Mouse (Mus musculus) erythroblast, embryonic 14.5 days (primary cell): ENCODE results near the gene Gm20517. TPM values are rescaled to one million over a fixed set of nuclear protein-coding genes. Genes with fewer than 3 reads are reported as not detected.
"Not testable (repeated sequence)": the region's sequence is repeated elsewhere in the genome, so short reads cannot be mapped to it uniquely, and the experiment has no call there.

Experiments used
- H3K27me3 ChIP-seq: 2 replicates; pipeline ENCODE4 v1.6.1; 2012; ENCODE audit warnings: inconsistent platforms; ENCODE audit not compliant: control insufficient read depth
- H3K36me3 ChIP-seq: 2 replicates; pipeline ENCODE4 v1.6.1; 2012; ENCODE audit warnings: mild to moderate bottlenecking, inconsistent platforms; ENCODE audit not compliant: control insufficient read depth
- H3K4me1 ChIP-seq: 2 replicates; pipeline ENCODE4 v1.6.1; 2012; ENCODE audit warnings: inconsistent platforms; ENCODE audit not compliant: control insufficient read depth
- H3K4me3 ChIP-seq: replicated peaks from 2 replicates; pipeline ENCODE3; 2012; ENCODE audit warnings: moderate library complexity, mild to moderate bottlenecking, inconsistent platforms
- H3K9me3 ChIP-seq: 2 replicates; pipeline ENCODE4 v1.6.1; 2012; ENCODE audit warnings: low read length, inconsistent platforms, mixed read lengths; ENCODE audit not compliant: control insufficient read depth
- GATA1 ChIP-seq: IDR thresholded peaks from 2 replicates; pipeline ENCODE4 v1.6.1; 2012; ENCODE audit warnings: low read length, inconsistent platforms, mixed read lengths
- TAL1 ChIP-seq: IDR thresholded peaks from 3 replicates; pipeline ENCODE4 v1.6.1; 2012; ENCODE audit warnings: low read length, inconsistent platforms, mixed read lengths
- polyA plus RNA-seq: library from polyadenylated mRNA; stranded (reverse); fragments of >175 nt; gene quantifications from 2 replicates; pipeline ENCODE4 v1.2.3, GENCODE M21; 2012

The Gm20517 gene
- polyA plus RNA-seq, 1 experiment = 0.65 TPM

DNA sequence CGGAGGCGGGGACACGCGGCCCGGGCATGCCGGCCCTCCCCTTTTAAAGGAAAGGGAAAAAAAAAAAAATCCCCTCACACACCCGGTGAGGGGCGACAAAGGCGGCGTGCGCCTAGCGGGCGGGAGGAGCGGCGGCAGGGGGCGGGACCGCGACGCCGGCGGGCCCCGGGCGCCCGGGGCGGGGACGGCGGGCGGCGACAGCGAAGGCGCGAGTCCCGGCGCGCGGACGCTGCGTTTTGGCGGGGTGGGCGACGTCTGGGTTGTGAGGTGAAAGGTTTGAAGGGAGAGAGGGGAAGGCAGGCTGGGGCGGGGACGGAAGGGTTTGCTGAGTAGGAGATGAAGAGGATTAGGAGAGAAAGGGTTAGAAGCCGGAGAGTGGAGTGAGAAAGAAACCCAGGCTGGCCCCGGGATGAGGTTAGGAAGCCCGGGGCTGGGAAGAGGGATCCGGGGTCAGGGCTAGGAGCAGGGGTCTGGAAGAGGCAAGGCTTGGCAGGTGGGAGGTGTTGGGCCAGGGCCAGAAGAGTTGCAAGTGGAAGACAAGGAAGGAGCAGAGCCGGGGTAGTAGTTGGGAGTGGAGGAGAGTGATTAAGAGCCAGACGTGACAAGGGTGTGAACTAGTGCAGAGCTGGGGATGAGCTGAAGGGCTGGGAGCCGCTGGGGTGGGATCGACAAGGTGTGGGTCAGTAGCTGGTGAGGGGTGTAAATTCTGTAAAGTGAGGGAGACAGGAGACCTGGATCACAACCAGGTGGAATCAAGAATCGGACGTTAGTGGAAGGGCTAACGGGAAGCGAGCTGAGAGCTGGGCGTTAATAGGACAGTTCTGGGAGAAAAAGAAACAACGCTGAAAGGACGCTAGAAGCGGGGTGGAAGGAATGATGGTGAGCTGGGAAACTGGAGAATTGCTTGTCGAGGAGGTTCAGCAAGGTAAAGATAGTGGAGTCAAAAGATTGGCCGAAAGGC lies 18.6 kb downstream of the Gm20517 start:
- Histone ChIP-seq H3K4me1 (peaks cover 60% of the 10 kb centered on the region), H3K4me3 (peak overlapping the region; percentile 87), H3K36me3 (peaks cover 55% of the 10 kb centered on the region), H3K9me3 (peaks cover 4% of the 10 kb centered on the region), H3K27me3 (no peaks in the 10 kb centered on the region)
- no peak for TF ChIP-seq GATA1
- TF ChIP-seq TAL1 = no peak

DNA sequence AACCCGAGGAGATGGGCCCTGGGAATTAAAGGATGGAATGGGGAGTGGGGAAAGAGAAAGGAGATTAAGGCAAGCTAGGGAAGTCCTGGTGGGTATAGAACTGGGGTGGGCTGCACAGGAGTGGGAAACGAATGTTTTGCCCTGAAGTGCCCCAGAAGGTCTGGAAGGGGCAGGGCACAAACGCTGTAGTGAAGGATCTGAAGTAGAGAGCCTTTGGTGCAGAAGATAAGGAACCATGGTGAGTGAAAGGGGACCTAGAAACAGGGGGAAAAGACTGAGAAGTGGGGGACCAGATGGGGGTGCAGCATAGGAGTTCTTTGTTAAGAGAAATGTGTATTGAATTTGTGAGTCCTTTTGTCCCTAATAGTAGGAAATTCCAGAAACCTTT lies 19.3 kb downstream of the Gm20517 start, which contains the start of gene Usp49:
TSS of gene Usp49 (plus strand) at position 13 of the 388 bp plus-strand sequence.
- TF ChIP-seq GATA1 (no peak; the same call in 1 of the 2 replicates), TAL1 (no peak)
- peak within 1 kb of the TSS; percentile 87 for H3K4me3 ChIP-seq
- peaks cover 55% of the 10 kb centered on the region for H3K36me3 ChIP-seq
- peaks cover 60% of the 10 kb centered on the region for H3K4me1 ChIP-seq
- no peaks in the 10 kb centered on the region for H3K27me3 ChIP-seq
- H3K9me3 ChIP-seq = peaks cover 4% of the 10 kb centered on the region

DNA sequence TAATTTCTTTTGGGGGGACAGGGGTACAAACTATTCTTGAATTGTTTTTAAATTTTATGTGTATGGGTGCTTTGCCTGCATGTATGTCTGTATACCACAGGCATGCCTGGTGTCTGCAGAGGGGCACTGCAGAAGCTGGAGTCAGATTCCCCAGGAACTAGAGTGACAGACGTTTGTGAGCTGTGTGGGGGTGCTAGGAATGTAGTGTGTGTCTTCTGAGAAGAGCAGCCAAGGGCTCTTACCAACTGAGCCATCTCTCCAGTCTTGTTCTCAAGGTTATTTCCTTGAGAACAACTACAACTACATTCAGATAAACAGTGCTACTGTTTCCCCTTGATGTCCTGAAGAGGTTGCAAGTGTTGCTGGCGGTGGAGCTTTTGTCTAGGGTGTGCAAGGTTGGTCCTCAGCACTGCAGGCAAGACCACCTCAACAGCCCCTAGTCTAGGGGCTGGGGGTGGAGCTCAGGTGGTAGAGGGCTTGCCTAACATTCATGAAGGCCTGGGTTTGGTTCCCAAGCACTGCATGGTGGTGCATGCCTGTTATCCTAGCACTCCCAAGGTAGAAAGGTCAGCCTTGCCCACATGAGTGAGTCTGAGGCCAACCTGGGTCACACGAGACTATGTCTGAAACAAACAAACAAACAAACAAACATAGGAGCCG lies 20.9 kb downstream of the Gm20517 start:
- no peaks in the 10 kb centered on the region for H3K9me3 ChIP-seq
- no peaks in the 10 kb centered on the region for H3K27me3 ChIP-seq
- H3K4me3 ChIP-seq = peak overlapping the region; percentile 36
- TF ChIP-seq TAL1 = no peak
- TF ChIP-seq GATA1 = no peak
- H3K4me1 ChIP-seq = peaks cover 60% of the 10 kb centered on the region
- peaks cover 55% of the 10 kb centered on the region for H3K36me3 ChIP-seq

DNA sequence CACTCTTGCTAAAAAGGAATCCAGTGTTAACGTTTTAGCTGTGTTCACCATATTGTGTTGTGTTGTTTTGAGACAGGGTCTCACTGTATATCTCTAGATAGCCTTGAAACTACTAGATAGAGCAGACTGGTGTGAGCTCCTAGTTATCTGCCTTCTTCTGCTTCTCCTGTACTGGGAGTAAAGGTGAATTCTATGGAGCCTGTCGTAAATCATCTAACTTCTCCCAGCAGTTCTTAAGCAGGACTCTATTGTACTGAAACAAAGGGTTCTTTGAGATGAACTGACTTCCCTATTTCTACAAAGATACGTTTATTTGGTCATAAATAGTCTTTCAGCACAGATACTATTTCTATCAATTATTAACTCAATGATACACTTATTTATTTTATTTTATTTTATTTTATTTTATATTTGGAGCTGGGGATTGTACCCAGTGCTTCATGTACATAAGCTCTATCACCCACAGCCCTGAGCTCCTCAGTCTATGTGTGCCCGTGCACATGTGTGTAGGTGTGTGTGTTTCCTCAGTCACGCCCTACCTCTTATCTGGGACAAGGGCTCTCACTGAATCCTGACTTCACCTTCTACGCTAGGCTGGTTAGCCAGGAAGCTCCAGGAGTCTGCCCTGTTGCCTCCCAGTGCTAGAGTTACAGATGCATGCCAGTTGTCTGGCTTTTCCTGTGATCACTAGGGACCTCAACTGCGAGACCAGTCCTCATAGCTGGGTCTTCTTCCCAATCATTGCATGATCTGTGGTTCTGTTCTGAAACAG lies 22.8 kb downstream of the Gm20517 start:
- no peaks in the 10 kb centered on the region for H3K9me3 ChIP-seq
- no peak overlapping the region for H3K4me3 ChIP-seq
- H3K4me1 ChIP-seq = peaks cover 44% of the 10 kb centered on the region
- H3K36me3 ChIP-seq = peaks cover 66% of the 10 kb centered on the region
- no peaks in the 10 kb centered on the region for H3K27me3 ChIP-seq
- TF ChIP-seq TAL1 (no peak), GATA1 (no peak)

DNA sequence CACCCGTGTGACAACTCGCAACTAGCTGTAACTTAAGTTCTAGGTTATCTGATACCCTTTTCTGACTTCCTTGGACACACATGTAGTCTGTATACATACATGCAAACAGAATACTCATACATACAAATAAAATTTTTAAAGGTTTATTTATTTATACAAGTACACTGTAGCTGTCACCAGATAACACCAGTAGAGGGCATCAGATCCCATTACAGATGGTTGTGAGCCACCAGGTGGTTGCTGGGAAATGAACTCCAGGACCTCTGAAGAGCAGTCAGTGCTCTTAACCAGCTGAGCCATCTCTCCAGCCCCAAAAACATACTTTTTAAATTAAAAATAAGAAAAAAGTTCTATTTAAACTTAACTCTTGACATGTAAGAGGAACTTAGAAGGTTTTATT lies 31.6 kb downstream of the Gm20517 start:
- H3K36me3 ChIP-seq = peaks cover 52% of the 10 kb centered on the region
- H3K27me3 ChIP-seq = no peaks in the 10 kb centered on the region
- H3K9me3 ChIP-seq = no peaks in the 10 kb centered on the region
- no peak for TF ChIP-seq GATA1
- TF ChIP-seq TAL1 = no peak
- H3K4me3 ChIP-seq = no peak overlapping the region
- peaks cover 19% of the 10 kb centered on the region for H3K4me1 ChIP-seq

DNA sequence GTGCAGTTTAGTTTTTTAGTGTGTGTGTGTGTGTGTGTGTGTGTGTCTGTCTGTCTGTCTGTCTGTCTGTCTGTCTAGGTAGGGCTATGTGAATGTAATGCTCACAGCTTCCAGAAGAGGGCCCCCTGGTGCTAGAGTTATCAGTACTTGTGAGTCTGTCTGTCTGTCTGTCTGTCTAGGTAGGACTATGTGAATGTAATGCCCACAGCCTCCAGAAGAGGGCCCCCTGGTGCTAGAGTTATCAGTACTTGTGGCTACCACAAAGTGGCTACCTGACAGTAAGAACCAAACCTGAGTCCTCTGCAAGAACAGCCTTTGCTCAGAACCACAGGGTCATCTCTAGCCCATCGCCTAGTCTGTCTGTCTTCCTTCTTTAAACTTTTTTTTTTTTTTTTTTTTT lies 35.3 kb downstream of the Gm20517 start:
- Histone ChIP-seq H3K9me3 (no peaks in the 10 kb centered on the region), H3K4me1 (peaks cover 26% of the 10 kb centered on the region), H3K4me3 (no peak overlapping the region), H3K27me3 (no peaks in the 10 kb centered on the region), H3K36me3 (peaks cover 51% of the 10 kb centered on the region)
- TF ChIP-seq GATA1 = no peak
- peak; percentile 8; the same call in 1 of the 3 replicates for TF ChIP-seq TAL1

DNA sequence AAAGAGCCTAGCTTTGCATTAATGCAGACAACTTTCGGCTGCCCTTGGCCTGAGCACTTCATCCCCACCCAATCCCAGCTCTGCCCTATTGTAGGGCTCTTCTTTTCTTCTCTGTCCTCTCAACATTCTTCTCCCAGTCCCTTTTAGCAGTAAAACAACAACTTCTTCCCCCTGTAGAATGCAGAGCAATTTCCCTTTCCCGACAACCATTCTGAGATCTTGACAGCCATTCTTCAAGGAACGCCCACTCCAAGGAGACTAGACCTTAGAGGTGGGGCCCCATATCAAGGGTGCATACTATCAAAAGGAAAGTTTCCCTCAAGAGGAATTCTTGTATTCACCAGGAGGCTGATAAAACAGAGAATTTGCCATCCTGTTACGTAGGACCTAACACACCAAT lies 37.6 kb downstream of the Gm20517 start:
- no peak overlapping the region for H3K4me3 ChIP-seq
- H3K4me1 ChIP-seq = peaks cover 22% of the 10 kb centered on the region
- H3K36me3 ChIP-seq = peaks cover 64% of the 10 kb centered on the region
- H3K27me3 ChIP-seq = no peaks in the 10 kb centered on the region
- no peaks in the 10 kb centered on the region for H3K9me3 ChIP-seq
- TF ChIP-seq GATA1 = no peak
- TF ChIP-seq TAL1 = no peak

DNA sequence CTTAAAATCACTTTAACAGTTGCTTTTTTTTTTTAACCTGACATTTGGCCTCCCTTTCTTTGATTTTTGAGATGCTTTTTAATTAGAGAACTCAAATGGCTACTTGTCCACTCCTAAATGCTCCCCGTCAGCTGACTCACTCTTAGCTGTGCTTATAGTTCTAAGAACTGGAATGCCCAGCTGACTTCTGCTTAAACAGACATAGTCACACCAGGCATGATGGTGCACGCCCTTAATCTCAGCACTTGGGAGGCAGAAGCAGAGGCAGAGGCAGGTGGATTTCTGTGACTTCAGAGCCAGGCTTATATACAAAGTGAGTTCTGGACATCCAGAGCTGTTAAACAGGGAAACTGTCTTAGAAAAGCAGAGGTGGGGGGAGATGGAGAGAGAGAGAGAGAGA lies 40.6 kb downstream of the Gm20517 start:
- no peaks in the 10 kb centered on the region for H3K9me3 ChIP-seq
- no peaks in the 10 kb centered on the region for H3K27me3 ChIP-seq
- no peak for TF ChIP-seq GATA1
- no peak for TF ChIP-seq TAL1
- peaks cover 8% of the 10 kb centered on the region for H3K4me1 ChIP-seq
- H3K36me3 ChIP-seq = peaks cover 78% of the 10 kb centered on the region
- H3K4me3 ChIP-seq = no peak overlapping the region

DNA sequence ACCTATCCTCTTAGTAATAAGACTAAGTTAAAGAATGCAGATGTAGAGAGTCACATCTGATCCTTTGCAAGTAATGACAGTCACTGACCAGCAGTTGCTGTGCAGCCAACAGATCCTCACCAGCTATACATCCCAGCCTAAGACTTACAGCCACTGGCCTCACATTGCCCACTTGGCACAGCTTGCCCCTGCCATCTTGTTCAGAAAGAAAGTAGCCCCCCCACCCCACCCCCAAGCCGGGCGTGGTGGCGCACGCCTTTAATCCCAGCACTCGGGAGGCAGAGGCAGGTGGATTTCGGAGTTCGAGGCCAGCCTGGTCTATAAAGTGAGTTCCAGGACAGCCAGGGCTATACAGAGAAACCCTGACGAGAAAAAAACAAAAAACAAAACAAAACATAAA lies 43.0 kb downstream of the Gm20517 start:
- not testable (repeated sequence) for H3K9me3 ChIP-seq, H3K27me3 ChIP-seq, H3K4me3 ChIP-seq, H3K4me1 ChIP-seq
- peaks cover 67% of the 10 kb centered on the region for H3K36me3 ChIP-seq
